Mouse (Mus musculus): ENCODE data around the gene Gzmg.

DNA sequence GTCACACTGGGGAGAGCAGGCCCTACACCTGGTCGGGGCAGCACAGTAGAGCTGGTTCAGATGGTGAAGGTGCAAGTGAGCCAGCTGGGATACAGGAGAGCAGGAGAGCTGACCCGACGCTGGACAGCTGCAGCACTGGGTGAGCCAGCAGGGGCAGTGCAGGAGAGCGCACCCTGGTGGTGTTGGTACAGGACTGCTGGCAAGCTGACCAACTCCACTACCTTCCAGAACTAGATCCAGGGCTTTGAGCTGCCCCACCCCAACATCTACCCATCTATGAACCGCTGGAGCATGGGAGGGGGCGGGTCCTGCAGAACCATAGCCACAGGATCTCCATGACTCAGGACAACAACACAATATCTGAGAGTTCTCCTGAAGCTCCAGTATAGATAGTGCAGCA lies 27.6 kb upstream of the Gzmg start:
- peak; percentile 44 for TF ChIP-seq CTCF (IDR thresholded peaks at IDR 0.05; ENCODE audit: low read depth)
- TF ChIP-seq EP300 (IDR thresholded peaks at IDR 0.05; ENCODE audit: low read depth): no peak
